Mouse (Mus musculus): ENCODE measurements around the gene Pip4k2c.

The Pip4k2c gene

DNA sequence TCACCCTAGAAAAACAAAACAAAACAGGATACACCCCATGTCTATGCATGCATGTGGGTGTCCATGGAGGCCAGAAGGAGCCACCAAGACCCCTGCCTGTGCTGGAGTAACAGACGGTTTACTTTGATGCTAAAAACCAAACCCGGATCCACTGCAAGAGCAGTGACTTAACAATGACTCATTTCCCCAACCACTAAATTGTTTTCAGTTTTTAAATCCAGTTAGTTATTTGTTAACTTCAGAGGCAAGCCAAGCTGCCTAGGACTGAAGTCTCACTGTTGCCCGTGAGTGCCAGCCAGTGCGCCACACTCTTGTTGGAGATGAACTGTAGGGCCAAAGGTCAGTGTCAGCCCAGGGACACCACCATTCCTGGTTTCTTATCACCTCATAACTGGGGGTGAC, 60.9 kb downstream of the Pip4k2c start:
- Histone ChIP-seq H3K9me3 (ENCODE audit: low read length) (peaks cover 20% of the 10 kb centered on the region), H3K4me1 (replicated peaks; ENCODE audit: low read depth, low read length) (peaks cover 21% of the 10 kb centered on the region)
- TF ChIP-seq CTCF (conservative IDR thresholded peaks at IDR 0.05; ENCODE audit: low read length), result no peak

DNA sequence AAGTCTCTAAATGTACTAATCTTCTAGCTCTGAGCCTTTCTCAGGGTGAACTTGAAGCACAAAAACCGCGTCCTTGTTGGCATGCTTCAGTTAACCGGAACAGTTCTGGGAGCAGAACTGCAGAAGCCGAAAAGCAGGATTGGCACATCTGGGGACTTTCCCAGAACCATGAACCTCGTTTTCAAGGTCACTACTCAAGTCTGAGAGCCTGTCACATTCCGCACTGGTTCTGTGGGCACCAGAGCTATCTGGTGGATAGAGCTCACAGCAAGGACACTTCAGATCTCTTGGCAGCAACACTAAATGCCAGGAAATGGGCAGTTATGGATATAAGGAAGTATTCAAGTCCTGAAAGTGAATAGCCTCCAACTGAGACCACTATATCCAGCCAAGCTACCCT, 64.2 kb downstream of the Pip4k2c start:
- Histone ChIP-seq H3K27me3 (ENCODE audit: insufficient read depth, low read length) (no peaks in the 10 kb centered on the region), H3K4me1 (replicated peaks; ENCODE audit: low read depth, low read length) (peaks cover 53% of the 10 kb centered on the region), H3K36me3 (ENCODE audit: insufficient read depth, low read length) (no peaks in the 10 kb centered on the region), H3K9me3 (ENCODE audit: low read length) (peaks cover 10% of the 10 kb centered on the region), H3K4me3 (replicated peaks; ENCODE audit: low read length) (no peak overlapping the region)
- TF ChIP-seq POU5F1 (IDR thresholded peaks at IDR 0.05; ENCODE audit: borderline replicate concordance, low read length) (no peak), CTCF (conservative IDR thresholded peaks at IDR 0.05; ENCODE audit: low read length) (no peak), NANOG (IDR thresholded peaks at IDR 0.05; ENCODE audit: borderline replicate concordance, low read length) (no peak)

More for the DNA sequence above, 60.9 kb downstream of the Pip4k2c start:
- H3K4me3 ChIP-seq (replicated peaks; ENCODE audit: low read length), result no peak overlapping the region
- H3K36me3 ChIP-seq (ENCODE audit: insufficient read depth, low read length), result no peaks in the 10 kb centered on the region
- H3K27me3 ChIP-seq (ENCODE audit: insufficient read depth, low read length), result no peaks in the 10 kb centered on the region

All from E14TG2a.4 (cell line).